Mouse (Mus musculus): ENCODE data around the gene Polg. TPM values are rescaled to one million over a fixed set of nuclear protein-coding genes. Genes with fewer than 3 reads are reported as not detected.

Gene Polg
- total RNA-seq, 2 experiments from 2014 or later = 54.5 to 64.5 TPM

Small RNAs within 50 kb of the gene (microRNA-seq; reads per million reads assigned to microRNA genes)
- 0 to 0.47 reads per million in 2 experiments for gene Mir9-3

Other genes starting within 250 kb of the Polg start
- 10 to 100 TPM; 40.0 to 45.2 TPM for gene Abhd2, start 193.2 kb downstream of the Polg start, total RNA-seq (2021)
- gene Rlbp1, start 79.3 kb downstream of the Polg start, total RNA-seq (2021) = not detected
- gene Fanci, start 74.4 kb downstream of the Polg start, total RNA-seq (2021) = 1 to 10 TPM; 2.3 to 2.4 TPM
- gene Rhcg, start 151.3 kb upstream of the Polg start, total RNA-seq (2021) = under 1 TPM in 1 of 2 experiments, not detected in 1; 0.26 TPM
- gene Ticrr, start 193.8 kb upstream of the Polg start, total RNA-seq (2021) = 1 to 10 TPM; 2.0 TPM
- 1 to 10 TPM; 3.2 to 3.9 TPM for gene Kif7, start 249.4 kb upstream of the Polg start, total RNA-seq (2021)